Mouse (Mus musculus) brain, embryonic 14.5 days (tissue): ENCODE results near the gene Nrf1.

Source experiments
- CTCF ChIP-seq: fragments of 200-500 bp; IDR thresholded peaks from 2 replicates; pipeline ENCODE4 v1.5.1; 2012; ENCODE audit warnings: inconsistent platforms, mild to moderate bottlenecking, moderate library complexity, borderline replicate concordance; ENCODE audit not compliant: insufficient read depth, insufficient read length; ENCODE audit errors: extremely low read depth
- POLR2A ChIP-seq: fragments of 200-500 bp; IDR thresholded peaks from 2 replicates; pipeline ENCODE4 v1.6.1; 2012; ENCODE audit warnings: mild to moderate bottlenecking, inconsistent platforms, borderline replicate concordance; ENCODE audit not compliant: poor library complexity, insufficient read depth, insufficient read length, severe bottlenecking; ENCODE audit errors: extremely low read depth

DNA sequence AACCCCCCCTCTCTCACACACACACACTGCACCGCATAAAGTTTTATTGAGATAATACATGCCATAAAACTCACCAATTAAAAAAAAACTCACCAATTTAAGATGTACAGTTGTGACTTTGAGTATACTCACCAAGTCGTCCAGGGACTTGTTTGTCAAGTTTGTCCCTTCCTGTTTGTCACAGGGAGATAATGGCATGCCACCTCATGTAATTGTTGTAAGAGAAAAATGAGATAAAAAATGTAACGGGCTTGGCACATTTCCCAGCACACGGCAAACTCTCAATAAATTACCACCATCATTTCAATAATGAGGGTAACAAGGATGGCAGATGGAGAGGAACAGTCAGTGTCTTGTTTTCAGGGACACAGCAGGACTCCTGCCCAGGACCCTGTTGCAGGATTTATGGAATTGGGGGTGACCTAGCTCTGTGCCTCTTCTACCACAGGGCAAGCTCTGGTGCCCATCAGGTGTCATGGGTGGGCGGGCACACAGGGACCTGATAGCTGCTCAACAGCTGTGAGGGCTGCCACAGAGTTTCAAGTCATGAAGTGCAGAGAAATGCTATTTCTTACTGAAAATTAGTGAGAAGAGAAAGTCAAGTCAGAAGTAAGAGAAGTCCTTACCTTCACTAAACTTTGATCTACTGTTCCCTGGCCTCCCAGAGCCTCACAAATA, 33.5 kb upstream of the Nrf1 start:
- no peak for TF ChIP-seq CTCF
- TF ChIP-seq POLR2A = no peak
